Mouse (Mus musculus) kidney, adult 2 months (tissue): ENCODE measurements at regions not wholly inside any gene's neighbourhood (a gene's known extent, or its start where the extent isn't known, plus 50 kb on each side); places are given as distances from the start of the nearest gene placed in this dataset.

Experiments used
- DNase-seq: peaks from one replicate; pipeline ENCODE4 v3.0.0; 2021
- H3K27ac ChIP-seq: fragments of 200-500 bp; 2 replicates; pipeline ENCODE4 v1.5.1; 2012; ENCODE audit warnings: low read depth, low read length, control low read depth, inconsistent platforms; ENCODE audit not compliant: insufficient read depth
- H3K27me3 ChIP-seq: fragments of 200-500 bp; replicated peaks from 2 replicates; pipeline ENCODE4 v1.6.1; 2012; ENCODE audit warnings: mild to moderate bottlenecking, moderate library complexity, low read length, inconsistent platforms; ENCODE audit not compliant: control insufficient read depth, insufficient read depth
- H3K36me3 ChIP-seq: fragments of 200-500 bp; 2 replicates; pipeline ENCODE4 v1.6.1; 2012; ENCODE audit warnings: mild to moderate bottlenecking, moderate library complexity, low read length, inconsistent platforms; ENCODE audit not compliant: control insufficient read depth, insufficient read depth
- H3K4me1 ChIP-seq: fragments of 200-500 bp; 2 replicates; pipeline ENCODE4 v1.6.1; 2011; ENCODE audit warnings: low read length; ENCODE audit not compliant: control insufficient read depth, insufficient read depth
- H3K4me3 ChIP-seq: fragments of 200-500 bp; 2 replicates; pipeline ENCODE4 v1.5.1; 2011; ENCODE audit warnings: mild to moderate bottlenecking, low read depth, low read length, control low read depth; ENCODE audit not compliant: insufficient read depth
- CTCF ChIP-seq: fragments of 200-500 bp; conservative IDR thresholded peaks from 2 replicates; pipeline ENCODE4 v1.5.1; 2011; ENCODE audit warnings: low read depth, mild to moderate bottlenecking, control low read depth, low read length, moderate library complexity, mixed read lengths; ENCODE audit not compliant: insufficient read depth, insufficient read length
- POLR2A ChIP-seq: fragments of 200-500 bp; IDR thresholded peaks from one replicate; pipeline ENCODE4 v1.6.1; 2011; ENCODE audit warnings: low read depth, low read length, control low read depth
- WGBS: fragments of 180-500 bp; shearing (Covaris S2); methylation state at CpG from one replicate; pipeline ENCODE4 v1.1.7; 2018; 5-methylcytosine and 5-hydroxymethylcytosine counted together

GRCm38 (mm10) chr13:91377428-91377827, 82.7 kb upstream of the Ssbp2 start:
- WGBS = 96% methylated on average over 7 of the region's 7 CpGs
- Histone ChIP-seq H3K27ac (no peak overlapping the region), H3K4me1 (peaks cover 3% of the 10 kb centered on the region; the same call in 1 of the 2 replicates), H3K4me3 (no peak overlapping the region), H3K36me3 (no peaks in the 10 kb centered on the region), H3K27me3 (no peaks in the 10 kb centered on the region)
- TF ChIP-seq CTCF (no peak), POLR2A (no peak)
- no peak for DNase-seq

- Histone ChIP-seq H3K27me3 (no peaks in the 10 kb centered on the region), H3K27ac (no peak overlapping the region), H3K4me3 (no peak overlapping the region), H3K4me1 (peaks cover 3% of the 10 kb centered on the region; the same call in 1 of the 2 replicates), H3K36me3 (no peaks in the 10 kb centered on the region)
- TF ChIP-seq CTCF (no peak), POLR2A (no peak)
- DNase-seq = no peak
- 89% methylated on average over 9 of the region's 9 CpGs for WGBS
These were observed 82.1 kb upstream of the Ssbp2 start for GRCm38 (mm10) chr13:91377972-91378371.

- 44% methylated on average over 4 of the region's 4 CpGs for WGBS
- H3K27me3 ChIP-seq = no peaks in the 10 kb centered on the region; the same call in 1 of the 2 replicates
- H3K4me3 ChIP-seq = no peak overlapping the region
- TF ChIP-seq CTCF (no peak), POLR2A (no peak)
- H3K4me1 ChIP-seq = no peaks in the 10 kb centered on the region
- DNase-seq = no peak
- no peak overlapping the region for H3K27ac ChIP-seq
- no peaks in the 10 kb centered on the region for H3K36me3 ChIP-seq
These were observed 74.7 kb upstream of the Ssbp2 start for GRCm38 (mm10) chr13:91385393-91385792.

GRCm38 (mm10) chr13:91387913-91388312, 72.2 kb upstream of the Ssbp2 start:
- H3K4me1 ChIP-seq = no peaks in the 10 kb centered on the region
- H3K27me3 ChIP-seq = no peaks in the 10 kb centered on the region; the same call in 1 of the 2 replicates
- no peak overlapping the region for H3K27ac ChIP-seq
- DNase-seq = no peak
- TF ChIP-seq POLR2A (no peak), CTCF (no peak)
- no peaks in the 10 kb centered on the region for H3K36me3 ChIP-seq
- H3K4me3 ChIP-seq = no peak overlapping the region
- WGBS = 64% methylated on average over 10 of the region's 10 CpGs

GRCm38 (mm10) chr13:91403632-91404031, 56.5 kb upstream of the Ssbp2 start:
- Histone ChIP-seq H3K36me3 (no peaks in the 10 kb centered on the region), H3K4me1 (no peaks in the 10 kb centered on the region), H3K4me3 (no peak overlapping the region), H3K27ac (no peak overlapping the region), H3K27me3 (no peaks in the 10 kb centered on the region)
- whole genome bisulfite sequencing = 92% methylated on average over 2 of the region's 2 CpGs
- TF ChIP-seq CTCF (no peak), POLR2A (no peak)
- no peak for DNase-seq

- DNase-seq = no peak
- no peaks in the 10 kb centered on the region for H3K4me1 ChIP-seq
- 87% methylated on average over 2 of the region's 2 CpGs for WGBS
- H3K27me3 ChIP-seq = no peaks in the 10 kb centered on the region
- H3K36me3 ChIP-seq = no peaks in the 10 kb centered on the region
- H3K4me3 ChIP-seq = no peak overlapping the region
- TF ChIP-seq CTCF (no peak), POLR2A (no peak)
- no peak overlapping the region for H3K27ac ChIP-seq
These were observed 55.1 kb upstream of the Ssbp2 start for GRCm38 (mm10) chr13:91405027-91405426.

GRCm38 (mm10) chr13:91410116-91410515, 50.0 kb upstream of the Ssbp2 start:
- TF ChIP-seq POLR2A (no peak), CTCF (no peak)
- H3K27ac ChIP-seq = no peak overlapping the region
- no peaks in the 10 kb centered on the region for H3K4me1 ChIP-seq
- no peaks in the 10 kb centered on the region for H3K36me3 ChIP-seq
- DNase-seq = no peak
- no peak overlapping the region for H3K4me3 ChIP-seq
- H3K27me3 ChIP-seq = no peaks in the 10 kb centered on the region
